Mouse (Mus musculus) MEL (cell line): ENCODE data around the gene Gli1.
A peak's percentile ranks its signal among the peaks of the same experiment; 100 is the strongest.

Source experiments
- CTCF ChIP-seq, 3 experiments: IDR thresholded peaks in 2 of 3; conservative IDR thresholded peaks in 1 of 3; 2 replicates each; pipeline ENCODE4 v1.5.1; 2011 to 2012; ENCODE audit warnings: low read length in 3 of 3, low read depth in 2 of 3, mild to moderate bottlenecking in 2 of 3, improper control_type of control experiment in 1 of 3, inconsistent platforms in 1 of 3, mixed read lengths in 1 of 3, moderate library complexity in 1 of 3; ENCODE audit not compliant: control insufficient read depth in 1 of 3, insufficient read depth in 1 of 3, poor library complexity in 1 of 3, severe bottlenecking in 1 of 3
- E2F4 ChIP-seq: IDR thresholded peaks from 2 replicates; pipeline ENCODE4 v1.6.1; 2011; ENCODE audit warnings: low read depth, low read length, improper control_type of control experiment, borderline replicate concordance
- NELFE ChIP-seq: IDR thresholded peaks from 2 replicates; pipeline ENCODE4 v1.6.1; 2011; ENCODE audit warnings: low read depth, low read length, improper control_type of control experiment
- TCF12 ChIP-seq: IDR thresholded peaks from 2 replicates; pipeline ENCODE4 v1.6.1; 2014; ENCODE audit warnings: low read depth, mild to moderate bottlenecking, inconsistent platforms, low read length, improper control_type of control experiment, moderate library complexity
- ZNF384 ChIP-seq: IDR thresholded peaks from 2 replicates; pipeline ENCODE4 v1.6.1; 2012; ENCODE audit warnings: low read depth, mild to moderate bottlenecking, inconsistent platforms, low read length, improper control_type of control experiment

DNA sequence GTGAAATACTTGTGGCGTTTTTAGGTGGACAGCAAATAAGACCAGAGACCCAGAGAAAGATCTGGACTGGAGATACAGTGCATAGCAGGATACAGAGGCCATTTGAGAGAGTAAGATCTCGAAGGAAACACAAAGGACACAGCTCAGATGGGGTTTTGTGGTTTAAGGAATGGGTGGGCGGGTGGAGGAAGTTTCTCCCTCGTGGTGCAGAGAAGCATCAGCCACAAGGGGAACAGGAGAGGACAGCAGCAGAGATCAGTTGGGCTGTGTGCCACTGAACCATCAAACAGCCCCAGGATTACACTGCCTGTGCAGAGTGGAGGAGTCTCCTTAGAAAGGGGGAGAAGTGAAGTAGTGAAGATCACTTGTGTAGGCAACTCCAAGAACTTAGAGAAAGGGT is 23.8 kb downstream of the Gli1 start:
- TF ChIP-seq E2F4 (no peak), ZNF384 (no peak), TCF12 (0 out of 2 replicates have a peak, but pooled peaks have one; percentile 45), CTCF (IDR thresholded peaks at IDR 0.05 in 2 of 3, conservative IDR thresholded peaks at IDR 0.05 in 1 of 3; ENCODE audit: control insufficient read depth in 1 of 3, insufficient read depth in 1 of 3, low read depth in 2 of 3, low read length in 3 of 3, poor library complexity in 1 of 3, severe bottlenecking in 1 of 3) (no peak; a peak in 1 of 6 replicates), NELFE (peak; percentile 42)
